Mouse (Mus musculus) cerebral cortex, adult 2 months (tissue): ENCODE results near the gene Epha6.

Experiments
- WGBS: fragments of 180-500 bp; shearing (Covaris S2); methylation state at CpG from one replicate; pipeline ENCODE4 v1.1.7; 2018; 5-methylcytosine and 5-hydroxymethylcytosine counted together

Gene Epha6

DNA sequence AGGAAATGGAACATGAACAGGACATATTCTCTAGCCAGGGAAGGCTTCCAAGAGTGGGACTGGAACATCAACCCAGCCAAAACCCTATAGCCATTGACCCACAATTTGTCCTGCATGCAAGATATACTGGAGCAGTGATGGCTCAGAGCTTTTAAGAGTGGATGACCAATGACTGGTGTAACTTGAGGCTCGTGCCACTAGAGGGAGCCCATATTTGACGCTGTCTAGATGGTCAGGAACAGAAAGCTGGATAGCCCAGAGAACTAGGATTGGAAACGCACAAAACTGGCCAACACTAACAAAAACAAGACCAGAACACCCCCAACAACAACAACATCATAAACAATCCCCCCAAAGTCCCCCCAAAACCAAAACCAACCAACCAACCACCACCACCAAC, 758.8 kb downstream of the Epha6 start:
- WGBS: 11% methylated on average over 3 of the region's 3 CpGs

DNA sequence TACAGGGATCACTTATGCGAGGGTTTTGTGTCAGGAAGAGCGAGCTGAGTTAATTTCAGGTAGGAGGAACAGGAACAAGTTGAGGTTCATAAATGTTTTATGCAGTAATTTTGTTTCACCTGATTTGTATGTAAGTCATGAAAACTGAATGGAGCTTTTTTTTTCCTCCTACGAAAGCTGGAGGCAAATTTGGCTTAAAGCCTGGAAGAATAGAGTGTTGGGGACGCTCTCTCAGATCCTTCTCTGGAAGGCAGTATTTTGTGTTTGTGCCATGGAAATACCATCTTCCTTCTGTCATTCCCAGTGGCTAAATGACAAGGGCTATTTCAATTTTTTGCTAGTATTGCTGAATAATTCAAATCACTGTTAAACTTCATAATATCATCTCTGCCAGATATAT, 768.6 kb downstream of the Epha6 start:
- WGBS: 31% methylated on average over 4 of the region's 4 CpGs

DNA sequence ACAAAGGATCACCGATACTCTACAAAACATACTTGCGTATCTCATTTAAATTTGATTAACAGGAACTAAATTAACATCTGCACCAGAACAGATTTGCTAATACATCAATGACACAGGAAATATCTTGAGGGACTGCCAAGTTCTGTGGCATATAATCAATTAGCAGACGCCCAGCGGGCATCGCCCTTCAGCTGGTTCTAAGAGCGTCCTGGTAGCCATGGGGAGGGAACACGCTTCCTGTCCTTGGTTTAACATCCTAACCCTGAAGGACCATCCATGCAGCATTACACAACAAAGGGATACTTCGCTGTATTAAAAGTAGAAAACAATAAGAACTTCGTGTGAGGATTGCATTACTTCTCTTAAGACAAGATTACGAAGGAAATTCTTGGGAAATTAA, 769.0 kb downstream of the Epha6 start:
- WGBS: 78% methylated on average over 10 of the region's 10 CpGs

DNA sequence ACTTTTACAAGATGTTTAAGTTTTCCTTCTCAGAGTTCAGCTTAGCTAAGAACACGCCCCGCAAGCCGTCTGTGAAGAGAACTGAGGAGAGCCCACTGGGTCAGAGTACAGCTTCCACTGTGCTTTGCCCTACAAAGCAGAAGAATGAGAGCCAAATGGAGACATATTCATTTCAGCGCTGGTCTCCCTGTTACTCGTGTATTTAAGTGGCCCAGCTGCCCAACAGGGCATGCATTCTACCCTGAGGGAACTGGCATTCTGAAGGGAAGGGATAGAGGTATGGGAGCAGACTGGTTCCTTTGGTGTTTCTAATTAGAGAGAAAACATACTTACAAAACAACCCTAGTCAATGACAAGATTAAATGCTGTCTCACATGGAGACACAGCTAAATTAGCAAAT, 772.9 kb downstream of the Epha6 start:
- WGBS: 51% methylated on average over 5 of the region's 5 CpGs

DNA sequence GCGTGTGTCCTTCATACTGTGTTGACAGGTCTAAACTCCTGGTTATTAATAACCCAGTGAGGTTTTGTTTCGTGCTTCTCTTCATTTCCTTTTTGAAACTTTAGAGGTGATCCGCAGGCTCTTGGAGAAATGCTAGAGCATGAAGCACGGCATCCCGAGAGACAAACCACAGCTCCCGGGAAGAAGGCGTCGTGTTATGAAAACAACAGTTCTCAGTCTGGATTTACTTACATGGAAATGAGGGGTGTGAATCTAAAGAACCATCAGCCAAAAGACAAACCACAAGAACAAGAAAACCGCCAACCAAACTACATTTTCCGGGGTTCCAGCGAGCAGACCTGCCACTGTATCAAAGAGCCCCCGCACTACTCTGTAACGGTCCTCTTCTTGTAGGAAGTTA, 775.7 kb downstream of the Epha6 start:
- 65% methylated on average over 13 of the region's 13 CpGs for WGBS

DNA sequence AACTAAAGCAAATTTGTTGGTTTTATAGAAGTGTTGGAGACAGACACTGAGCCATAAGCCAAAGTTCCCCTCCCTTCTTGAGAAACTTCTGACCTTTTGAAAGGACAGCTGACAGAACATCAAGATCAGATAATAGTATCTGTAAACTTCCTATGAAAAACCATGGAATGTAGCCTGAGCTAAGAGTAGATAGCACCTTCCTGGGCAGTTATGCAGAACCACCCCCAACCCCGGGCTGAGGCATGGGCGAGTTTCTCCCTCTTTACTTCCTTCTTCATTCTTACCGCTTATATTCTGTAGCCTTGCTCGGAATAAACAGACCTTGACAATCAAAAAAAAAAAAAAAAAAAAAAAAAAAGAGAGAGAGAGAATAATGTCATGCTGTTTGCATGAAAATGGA, 805.5 kb downstream of the Epha6 start:
- WGBS: 80% methylated on average over 4 of the region's 4 CpGs

DNA sequence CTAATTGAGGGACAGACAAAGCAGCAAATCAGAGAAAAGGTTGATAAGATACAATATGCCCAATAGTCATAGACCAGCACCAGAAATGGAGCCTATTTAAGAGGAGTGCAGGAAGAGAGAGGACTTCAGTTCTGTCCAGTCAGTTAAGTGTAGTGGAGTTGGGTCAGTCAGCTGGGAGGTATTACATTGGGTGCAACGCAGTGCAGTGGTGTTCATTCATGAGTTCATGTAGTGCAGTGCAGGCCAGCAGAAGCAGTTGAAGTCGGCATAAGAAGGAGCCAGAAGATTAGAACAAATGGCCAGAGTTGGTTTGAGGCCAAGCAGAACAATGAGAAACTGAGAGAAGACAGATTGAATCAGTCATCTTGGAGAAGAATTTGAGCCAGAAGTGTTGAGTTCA, 833.0 kb downstream of the Epha6 start:
- WGBS: 82% methylated on average over 2 of the region's 2 CpGs

DNA sequence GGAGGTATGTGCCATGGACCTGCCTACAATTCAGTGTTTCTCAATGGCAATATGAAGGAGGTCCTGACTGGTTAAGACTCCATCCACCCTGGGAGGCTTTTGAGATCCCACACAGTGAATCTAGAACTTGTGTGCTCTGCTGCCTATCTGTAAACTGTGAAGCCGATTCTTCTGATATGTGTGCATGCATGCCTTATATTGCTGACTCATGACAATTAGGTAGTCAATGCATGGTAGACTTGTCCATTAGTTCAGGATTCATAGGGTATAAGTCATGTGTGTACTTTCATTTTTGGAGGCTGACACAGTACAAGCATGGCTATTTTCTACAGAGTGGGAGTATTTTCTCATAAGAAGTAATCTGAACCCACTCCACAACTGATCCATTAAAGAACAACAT, 834.9 kb downstream of the Epha6 start:
- WGBS: 93% methylated on average over 1 of the region's 1 CpGs

DNA sequence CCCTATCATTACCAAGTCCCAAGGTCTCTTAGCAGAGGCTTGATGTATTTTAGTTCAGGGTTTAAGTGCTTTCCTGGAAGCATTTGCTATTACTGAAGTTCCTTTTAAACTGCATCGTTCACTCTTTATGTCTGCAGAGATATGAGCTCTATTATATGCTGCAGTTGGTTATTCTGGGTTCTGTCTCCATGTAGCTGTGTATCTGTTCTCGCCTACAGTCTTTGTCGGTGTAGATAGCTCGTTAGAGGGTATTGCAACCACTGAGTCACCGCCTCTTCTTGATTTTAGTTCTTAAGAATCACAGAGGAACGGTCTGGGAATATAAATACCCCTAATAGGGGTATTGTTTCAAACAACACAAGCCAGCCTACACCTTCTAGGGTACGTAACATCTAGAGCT, 835.4 kb downstream of the Epha6 start:
- 33% methylated on average over 7 of the region's 7 CpGs for WGBS

DNA sequence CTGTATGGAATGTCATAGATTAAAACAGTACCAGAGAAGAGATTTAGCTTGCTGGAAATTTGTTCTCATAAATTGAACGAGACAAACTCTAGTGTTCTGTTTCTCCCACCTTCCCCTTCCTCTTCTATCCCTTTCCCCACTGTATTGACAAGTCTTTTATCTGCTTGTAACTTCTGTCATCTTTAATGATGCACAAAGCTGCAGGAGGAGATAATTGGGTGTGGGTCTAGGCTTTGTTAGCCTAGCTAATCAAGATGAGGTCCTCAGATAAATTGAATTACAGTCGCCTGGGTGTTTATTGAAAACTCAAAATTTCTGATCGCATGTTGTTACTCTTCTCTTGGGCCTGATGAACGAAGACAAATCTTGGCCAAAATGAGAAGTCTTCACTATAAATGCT, 844.5 kb downstream of the Epha6 start:
- 73% methylated on average over 4 of the region's 4 CpGs for WGBS

DNA sequence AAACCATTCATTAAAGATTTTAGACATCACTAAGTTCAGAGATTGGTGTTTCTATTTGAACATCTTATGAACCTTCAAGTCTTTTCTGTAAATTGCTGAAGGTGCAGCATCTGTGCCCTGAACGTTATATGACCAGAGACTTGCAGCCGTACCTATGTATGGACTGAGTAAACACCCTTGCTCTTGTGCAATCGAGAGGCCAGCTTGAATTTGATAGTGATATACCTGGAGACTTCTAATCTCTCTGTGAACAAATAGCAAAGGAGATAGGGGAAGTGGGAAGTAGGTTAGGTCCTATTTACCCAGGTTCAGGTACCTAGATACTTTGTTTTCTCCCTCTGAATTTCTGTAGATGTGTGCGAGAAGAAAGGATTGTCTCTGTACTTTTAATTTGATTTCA, 854.4 kb downstream of the Epha6 start:
- WGBS: 90% methylated on average over 4 of the region's 4 CpGs

DNA sequence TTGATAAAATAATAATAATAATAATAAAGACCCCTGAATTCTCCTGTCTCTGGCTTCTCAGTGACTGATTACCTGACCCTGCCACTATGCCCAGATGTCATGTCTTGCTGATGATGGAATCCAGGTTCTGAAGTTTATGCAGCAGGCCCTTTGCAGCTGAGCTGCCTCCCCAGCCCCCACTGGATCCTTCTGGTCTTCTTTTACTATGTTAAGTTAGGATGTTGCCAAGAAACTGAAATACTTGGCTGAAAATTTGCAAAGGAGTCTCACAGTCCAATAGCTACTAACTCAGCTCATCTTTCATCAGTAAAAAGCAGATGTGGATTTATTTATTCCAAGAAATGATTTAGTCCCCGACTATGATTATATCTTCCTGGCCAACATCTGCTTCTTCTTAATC, 861.7 kb downstream of the Epha6 start:
- 71% methylated on average over 1 of the region's 1 CpGs for WGBS

DNA sequence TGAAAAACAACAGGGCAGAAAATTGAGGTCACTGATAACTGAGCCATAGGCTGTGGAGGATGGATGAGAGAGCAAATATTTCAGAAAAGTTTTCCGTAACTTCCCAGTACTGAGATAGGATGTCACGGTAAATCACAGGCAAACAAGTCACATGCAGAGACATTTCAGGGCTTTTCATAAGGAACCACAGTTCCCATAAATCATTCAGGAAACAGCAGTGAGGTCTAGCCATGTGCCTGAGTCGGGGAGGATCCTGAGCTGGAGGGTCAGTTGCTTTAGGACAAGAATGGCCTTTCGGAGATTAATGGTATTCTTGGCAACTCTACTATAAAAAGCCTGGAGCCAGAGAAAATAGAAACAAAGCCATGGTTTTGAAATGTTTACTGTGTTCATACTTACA, 889.8 kb downstream of the Epha6 start:
- WGBS: 90% methylated on average over 4 of the region's 4 CpGs

DNA sequence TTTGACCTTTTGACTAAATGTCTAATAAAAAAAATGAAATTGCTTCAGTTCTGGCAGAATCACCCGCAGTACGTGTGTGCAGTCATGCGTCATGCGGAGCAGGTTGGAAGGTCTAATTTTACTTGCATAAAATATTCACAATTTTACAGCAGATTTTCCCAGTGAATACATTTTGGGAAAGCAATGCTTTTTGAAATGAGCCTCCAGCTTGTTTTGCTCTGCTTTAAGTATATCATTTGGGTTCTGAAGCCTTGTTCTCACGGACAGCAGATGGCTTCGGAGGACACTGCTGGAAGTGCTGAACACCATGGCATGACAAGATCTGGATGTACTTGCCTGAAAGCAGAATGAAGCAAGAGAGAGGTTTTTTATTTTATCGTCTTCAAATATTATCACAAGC, 912.1 kb downstream of the Epha6 start:
- 49% methylated on average over 7 of the region's 7 CpGs for WGBS

DNA sequence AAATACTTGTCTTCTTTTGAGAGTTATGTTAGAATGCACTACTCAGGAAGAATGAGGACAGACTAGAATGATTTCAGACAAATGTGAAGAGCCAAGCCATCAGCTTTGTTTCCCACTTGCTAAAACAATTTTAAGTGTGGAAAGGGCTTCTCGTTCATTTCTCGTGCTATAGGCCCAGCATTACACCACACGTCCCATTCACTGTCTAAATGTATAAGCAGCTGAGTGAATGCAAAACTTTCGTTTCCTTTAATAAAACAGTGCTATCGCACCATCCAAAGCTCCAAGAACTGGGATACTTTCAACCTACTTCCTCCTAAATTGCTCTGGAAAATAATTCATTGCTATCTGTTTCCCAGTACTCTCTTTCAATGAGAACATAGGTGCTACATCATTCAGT, 916.2 kb downstream of the Epha6 start:
- 61% methylated on average over 5 of the region's 5 CpGs for WGBS

DNA sequence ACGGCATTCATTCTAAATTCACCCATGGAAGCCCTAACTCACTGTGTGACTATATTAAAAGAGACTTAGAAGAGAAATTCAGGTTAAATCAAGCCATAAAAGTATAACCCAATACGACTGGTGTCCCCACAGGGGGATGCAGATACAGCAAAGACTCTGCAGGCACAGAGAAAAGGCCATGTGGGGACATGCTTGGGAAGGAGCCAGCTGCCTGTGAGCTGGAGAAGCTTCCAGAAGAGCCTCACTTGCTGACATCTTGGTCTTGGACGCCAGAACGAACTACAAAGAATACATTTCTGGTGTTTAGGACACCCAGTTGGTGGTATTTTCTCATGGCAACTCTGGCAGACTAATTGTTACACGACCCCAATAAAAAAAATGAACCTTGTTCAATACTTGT, 920.2 kb downstream of the Epha6 start:
- 42% methylated on average over 5 of the region's 5 CpGs for WGBS

DNA sequence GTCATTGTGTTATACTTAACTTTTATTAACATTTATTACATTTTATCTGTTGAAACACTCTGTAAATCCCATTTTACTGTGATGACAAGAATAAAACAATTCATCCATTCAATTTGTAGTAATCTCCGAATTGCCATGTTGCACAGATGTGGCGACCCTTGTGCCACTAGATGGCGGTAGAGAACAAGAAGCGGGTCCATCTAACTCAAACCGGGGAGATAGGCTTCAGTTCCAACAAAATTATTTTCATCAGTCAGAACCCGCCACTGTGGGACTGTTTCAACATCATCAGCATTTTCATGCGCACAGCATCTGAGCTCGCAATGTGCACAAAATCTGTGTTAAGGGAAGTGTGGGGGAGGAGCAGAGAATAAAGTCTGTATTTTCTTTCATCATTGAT, 921.9 kb downstream of the Epha6 start:
- WGBS: 2% methylated on average over 8 of the region's 8 CpGs

DNA sequence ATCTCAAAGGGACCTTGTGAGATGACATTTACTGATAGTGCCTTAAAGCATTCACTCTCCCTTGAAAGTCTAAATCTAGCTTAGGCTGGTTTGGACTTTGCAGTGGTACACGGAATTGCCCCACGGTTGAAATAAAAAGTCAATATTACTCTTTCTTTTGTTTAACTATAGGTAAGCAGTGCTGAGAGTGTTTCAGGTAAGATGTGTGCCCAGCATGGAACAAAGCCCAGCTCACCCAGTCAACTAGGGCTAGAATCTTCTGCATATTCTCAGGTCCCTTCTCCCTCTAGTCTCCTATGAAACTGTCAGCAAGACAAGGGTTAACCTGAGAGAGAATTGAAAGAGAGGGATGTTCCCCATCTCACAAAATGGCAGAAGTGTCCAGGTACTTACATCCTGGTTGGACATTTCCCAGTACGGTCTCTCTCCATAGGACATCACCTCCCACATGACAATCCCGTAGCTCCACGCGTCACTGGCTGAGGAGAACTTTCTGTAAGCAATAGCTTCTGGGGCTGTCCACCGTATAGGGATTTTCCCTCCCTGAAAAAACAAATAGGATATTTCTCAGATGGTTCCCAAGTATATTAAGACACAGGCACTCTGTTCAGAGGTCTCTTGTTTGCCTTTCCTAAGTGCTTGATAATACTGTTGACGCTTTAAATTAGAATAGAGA, 923.0 kb downstream of the Epha6 start:
- WGBS: 80% methylated on average over 8 of the region's 8 CpGs

DNA sequence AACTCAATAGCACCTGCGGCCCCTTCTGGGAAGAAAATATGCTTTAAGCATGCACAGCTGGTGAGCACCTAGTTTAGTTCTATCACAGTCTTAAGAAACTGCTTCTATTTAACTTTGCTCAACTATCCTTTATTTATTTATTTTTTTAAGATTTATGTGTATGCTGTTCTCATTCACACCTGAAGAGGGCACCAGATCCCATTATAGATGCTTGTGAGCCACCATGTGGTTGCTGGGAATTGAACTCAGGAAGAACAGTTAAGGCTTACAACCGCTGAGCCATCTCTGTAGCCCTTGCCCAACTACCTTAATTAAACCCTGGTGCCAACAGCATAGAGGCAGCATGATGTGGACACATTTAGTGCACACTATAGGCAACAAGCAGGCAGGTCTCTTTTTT, 938.4 kb downstream of the Epha6 start:
- WGBS: 93% methylated on average over 2 of the region's 2 CpGs

DNA sequence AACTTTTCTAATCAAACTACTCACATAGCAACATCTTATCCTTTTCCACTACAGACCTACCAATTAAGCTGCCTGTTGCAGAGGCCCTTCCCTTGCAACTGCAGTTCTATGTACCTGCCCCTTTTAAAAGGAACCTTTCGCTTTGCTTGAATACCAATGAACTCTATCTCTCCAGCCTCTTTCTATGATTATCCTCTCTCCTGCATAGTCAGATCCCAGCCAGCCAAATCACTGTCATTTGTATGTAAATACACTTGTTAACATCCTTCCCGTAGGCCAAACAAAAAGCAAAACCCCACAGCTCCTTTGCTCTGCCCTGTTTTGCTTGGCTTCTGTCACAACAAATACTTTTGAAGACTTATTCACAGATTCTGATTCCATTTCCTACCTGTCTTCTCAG, 961.6 kb downstream of the Epha6 start:
- 75% methylated on average over 2 of the region's 2 CpGs for WGBS

DNA sequence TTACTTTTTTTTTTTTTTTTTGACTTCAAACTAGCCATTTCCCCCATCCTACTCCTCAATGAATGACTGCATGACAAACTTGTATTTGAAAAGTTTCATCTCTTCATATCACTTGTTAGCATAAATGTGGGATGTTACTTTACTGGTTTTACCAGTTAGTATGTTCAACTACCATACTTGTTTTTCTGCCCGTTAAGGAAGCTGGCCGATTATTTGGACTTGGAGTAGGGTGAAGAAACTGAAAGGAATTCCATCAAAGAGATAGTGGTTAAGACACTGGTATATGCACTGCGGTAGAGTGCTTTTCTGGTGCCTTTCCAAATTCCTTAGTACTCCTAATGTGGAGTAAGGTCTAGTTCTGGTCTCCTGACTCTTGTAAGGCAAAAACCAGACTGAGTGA, 965.3 kb downstream of the Epha6 start:
- WGBS: 89% methylated on average over 3 of the region's 3 CpGs

DNA sequence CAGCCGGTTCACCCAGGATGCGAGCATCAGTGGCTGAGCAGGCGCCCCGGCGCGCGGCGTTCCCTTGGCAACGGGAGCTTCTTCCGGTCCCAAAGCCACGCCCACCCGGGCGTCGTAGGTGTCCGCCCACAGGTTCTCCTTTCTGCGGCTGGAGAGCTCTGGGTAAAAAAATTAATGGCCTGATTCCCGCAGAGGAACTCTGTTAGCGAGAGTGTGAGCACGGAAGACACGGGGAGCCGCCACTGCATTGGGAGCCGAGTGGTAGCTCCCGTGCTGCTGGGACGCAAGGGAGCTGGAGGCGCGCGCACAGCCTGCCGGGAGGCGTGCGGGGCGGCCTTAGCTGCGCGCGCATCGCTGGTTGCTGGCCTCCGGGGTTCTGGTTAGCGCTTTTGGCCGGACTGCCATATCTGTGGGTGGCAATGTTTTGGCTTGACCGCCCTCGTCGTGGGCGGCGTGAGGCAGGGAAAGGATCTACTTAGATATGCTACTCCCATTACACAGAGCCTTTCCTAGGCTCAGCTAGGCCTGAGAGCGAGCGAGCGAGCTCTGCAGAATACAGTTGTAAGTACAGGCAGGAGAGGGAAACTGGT, 966.1 kb downstream of the Epha6 start, which contains the start of gene Arl6:
Arl6 (minus strand) TSS at position 290 of the 590 bp plus-strand sequence.
- under 1% methylated on average over 46 of the region's 46 CpGs for WGBS

DNA sequence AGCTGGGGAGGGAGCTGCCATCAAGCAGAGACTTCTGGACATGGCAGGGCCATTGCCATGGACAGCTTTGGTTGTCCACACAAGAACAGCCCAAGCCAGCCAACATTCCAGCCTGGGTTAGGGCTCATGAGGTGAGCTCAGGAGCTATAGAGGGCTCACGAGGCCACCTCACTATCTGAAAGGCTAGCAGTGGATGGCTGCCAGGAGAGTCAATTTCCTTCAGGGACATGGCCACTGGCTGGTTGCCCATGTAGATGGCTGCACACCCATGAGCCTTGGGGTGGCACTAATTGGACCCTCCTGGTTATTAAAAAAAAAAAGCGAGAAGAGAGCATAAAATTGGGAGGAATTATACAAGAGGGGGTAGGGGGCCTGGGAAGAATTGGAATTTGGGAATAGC, 970.7 kb downstream of the Epha6 start:
- WGBS: 68% methylated on average over 2 of the region's 2 CpGs

DNA sequence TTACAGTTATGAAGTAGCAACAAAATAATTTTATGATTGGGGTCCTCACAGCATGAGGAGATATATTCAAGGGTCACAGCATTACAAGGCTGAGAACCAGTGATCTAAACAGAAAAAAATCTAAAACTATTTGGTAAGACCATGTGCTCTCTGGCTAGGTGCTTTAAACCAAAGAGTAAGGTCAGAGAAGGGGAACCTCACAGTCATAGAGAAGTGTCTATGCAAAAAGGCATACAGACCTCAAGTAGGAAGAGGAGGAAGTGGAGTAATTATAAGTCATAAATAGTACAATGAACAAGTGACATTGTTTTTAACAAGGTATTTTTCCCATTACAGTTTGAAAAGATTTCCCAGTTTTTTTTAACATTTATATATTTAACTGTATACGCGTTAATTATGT, 983.8 kb downstream of the Epha6 start:
- WGBS: 94% methylated on average over 2 of the region's 2 CpGs
